Mouse (Mus musculus) layer of hippocampus, adult 9-11 months (tissue): Measurements from ENCODE around the gene Csnka2ip.

Experiments
- DNase-seq: peaks from one replicate; pipeline ENCODE4 v3.0.0; 2022

Csnka2ip gene

GRCm38 (mm10) chr16:64602308-64602707, at the start of gene Csnka2ip:
Csnka2ip (minus strand) TSS chr16:64602408.
- no peak for DNase-seq

- no peak for DNase-seq
These were observed 47.5 kb upstream of the Csnka2ip start for GRCm38 (mm10) chr16:64649594-64650290.

GRCm38 (mm10) chr16:64647771-64648170, 45.6 kb upstream of the Csnka2ip start:
- no peak for DNase-seq

GRCm38 (mm10) chr16:64635110-64635509, 32.9 kb upstream of the Csnka2ip start:
- no peak for DNase-seq

GRCm38 (mm10) chr16:64620116-64620515, 17.9 kb upstream of the Csnka2ip start:
- no peak for DNase-seq

- no peak for DNase-seq
These were observed 12.4 kb upstream of the Csnka2ip start for GRCm38 (mm10) chr16:64614648-64615047.

- no peak for DNase-seq
These were observed 5.6 kb upstream of the Csnka2ip start for GRCm38 (mm10) chr16:64607793-64608192.

- no peak for DNase-seq
These were observed 15.4 kb downstream of the Csnka2ip start for GRCm38 (mm10) chr16:64586825-64587224.

GRCm38 (mm10) chr16:64586262-64586619, 16.0 kb downstream of the Csnka2ip start:
- no peak for DNase-seq

GRCm38 (mm10) chr16:64585599-64586261, 16.5 kb downstream of the Csnka2ip start:
- no peak for DNase-seq

- no peak for DNase-seq
These were observed 17.6 kb downstream of the Csnka2ip start for GRCm38 (mm10) chr16:64584591-64584990.

GRCm38 (mm10) chr16:64583406-64583805, 18.8 kb downstream of the Csnka2ip start:
- DNase-seq: no peak

- no peak for DNase-seq
These were observed 32.7 kb downstream of the Csnka2ip start for GRCm38 (mm10) chr16:64569496-64569895.

GRCm38 (mm10) chr16:64563081-64563480, 39.1 kb downstream of the Csnka2ip start:
- no peak for DNase-seq

GRCm38 (mm10) chr16:64558518-64558917, 43.7 kb downstream of the Csnka2ip start:
- DNase-seq: no peak

GRCm38 (mm10) chr16:64526883-64527282, 75.3 kb downstream of the Csnka2ip start:
- DNase-seq: no peak

- DNase-seq: no peak
These were observed 78.1 kb downstream of the Csnka2ip start for GRCm38 (mm10) chr16:64524051-64524645.

GRCm38 (mm10) chr16:64513423-64513822, 88.8 kb downstream of the Csnka2ip start:
- DNase-seq: no peak
